ENCODE assay signal across 8 mouse cellular contexts in the genomic region with DNA sequence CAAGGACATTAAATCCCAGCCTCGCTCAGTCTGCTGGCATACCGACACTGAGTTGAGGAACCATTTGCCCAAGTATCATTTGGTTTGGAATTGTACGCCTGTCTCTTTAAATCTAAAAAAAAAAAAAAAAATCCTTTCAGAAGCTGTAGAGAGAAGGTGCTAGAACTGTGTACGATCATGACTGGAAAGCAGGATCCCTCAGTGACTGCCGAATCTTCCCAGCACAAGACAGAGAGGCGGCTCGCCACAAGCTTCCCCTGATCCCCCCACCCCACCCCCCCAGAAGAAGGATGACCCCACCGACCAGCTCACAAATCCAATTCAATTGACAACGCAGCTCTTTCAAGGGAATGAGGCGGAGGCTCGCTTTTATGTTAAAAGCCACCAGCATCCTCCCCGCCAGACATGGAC. TPM values are rescaled to one million over a fixed set of nuclear protein-coding genes. Genes with fewer than 3 reads are reported as not detected.
DNase-seq lines count a peak whose midpoint lies in the region; ATAC-seq and TF ChIP-seq lines count a peak whose summit lies in the region.

No protein-coding gene starts in this region.

- H3K4me3 ChIP-seq in gastrocnemius, adult 2 months, result peak overlapping the region; percentile 74
- peak overlapping the region; percentile 40 for H3K4me3 ChIP-seq in testis, adult 2 months (ENCODE audit: control insufficient read depth, low read depth, low read length)
- peak overlapping the region; percentile 42 for H3K4me3 ChIP-seq in intestine, embryonic 14.5 days (ENCODE audit: low read depth, low read length)

- no peaks in the 10 kb centered on the region for H3K27me3 ChIP-seq in testis, adult 2 months (ENCODE audit: control insufficient read depth, insufficient read depth, low read length)
- no peaks in the 10 kb centered on the region for H3K27me3 ChIP-seq in intestine, embryonic 14.5 days (replicated peaks; ENCODE audit: control insufficient read depth, insufficient read depth, low read length)

- H3K36me3 ChIP-seq in testis, adult 2 months (ENCODE audit: control insufficient read depth, insufficient read depth, low read length), result no peaks in the 10 kb centered on the region
- no peaks in the 10 kb centered on the region for H3K36me3 ChIP-seq in intestine, embryonic 14.5 days (ENCODE audit: control insufficient read depth, insufficient read depth, low read length)

- intact Hi-C loops in gastrocnemius, adult 2 months (cut with DNase I), result no loop called here

- no peak for TF ChIP-seq CTCF in gastrocnemius, adult 2 months (IDR thresholded peaks at IDR 0.05)
- TF ChIP-seq CTCF in testis, adult 2 months (IDR thresholded peaks at IDR 0.05; ENCODE audit: control insufficient read depth, insufficient read depth, insufficient replicate concordance, low read depth, low read length), result no peak

- peaks cover 10% of the 10 kb centered on the region for H3K4me1 ChIP-seq in testis, adult 2 months (ENCODE audit: control insufficient read depth, insufficient read depth, low read length)
- H3K4me1 ChIP-seq in intestine, embryonic 14.5 days (replicated peaks; ENCODE audit: control insufficient read depth, insufficient read depth, low read length), result peaks cover 8% of the 10 kb centered on the region

- peak overlapping the region; percentile 59 for H3K4me2 ChIP-seq in intestine, embryonic 14.5 days (ENCODE audit: low read length)

- no peak for ATAC-seq in intestine, embryonic 14.5 days (replicated peaks; ENCODE audit: low FRiP score, low TSS enrichment, low read depth)

- WGBS in intestine, embryonic 14.5 days, result 9% methylated on average over 12 of the region's 12 CpGs

- H3K9me3 ChIP-seq in intestine, embryonic 14.5 days (ENCODE audit: control insufficient read depth, low read length), result no peaks in the 10 kb centered on the region

- peak overlapping the region; percentile 48 for H3K9ac ChIP-seq in intestine, embryonic 14.5 days (ENCODE audit: low read length)

- TF ChIP-seq POLR2A in testis, adult 2 months (IDR thresholded peaks at IDR 0.05; ENCODE audit: control insufficient read depth, low read depth, low read length), result no peak

- no peak for DNase-seq in gastrocnemius, adult 2 months
- no peak for DNase-seq in gastrocnemius, postnatal 25 days
- DNase-seq in testis, postnatal 14 days (ENCODE audit: low spot score), result no peak
- DNase-seq in intestine, embryonic 14.5 days (ENCODE audit: low spot score), result no peak
- peak; percentile 51 for DNase-seq in neural tube, embryonic 10.5 days (ENCODE audit: extremely low spot score, low spot score)
- no peak for DNase-seq in spleen, postnatal 4 days (ENCODE audit: low spot score in 2 of 2)
- no peak for DNase-seq in ovary, adult 18-20 months (ENCODE audit: low spot score)

- peak overlapping the region; percentile 49 for H3K27ac ChIP-seq in gastrocnemius, adult 2 months
- H3K27ac ChIP-seq in testis, adult 2 months (ENCODE audit: control insufficient read depth, insufficient read depth, low read depth, low read length), result no peak overlapping the region
- H3K27ac ChIP-seq in intestine, embryonic 14.5 days (ENCODE audit: low read depth), result peak overlapping the region; percentile 75

RNA-seq across cellular contexts. Expression of gene Pebp1, which starts 47.1 kb away (rescaled TPM):
- total RNA-seq in gastrocnemius, adult 2 months (2021), result 100 to 1,000 TPM; 333 to 344 TPM
- total RNA-seq in gastrocnemius, postnatal 25 days (2021), result 100 to 1,000 TPM; 289 to 323 TPM
- 3,275 and 4,574 TPM in 2 replicates for polyA plus RNA-seq in testis, adult 2 months (2012; rRNA removed)
- 747 and 803 TPM in 2 replicates for polyA plus RNA-seq in intestine, embryonic 14.5 days (2014; fragmentation: Nextera tagmentation; extraction: Ambion mirVana)
